Mouse (Mus musculus) T-helper 17 cell (primary cell): Measurements from ENCODE around the gene Ank3.

Experiments
- in situ Hi-C, 2 experiments: fragments of 300-600 bp; cut with MboI, MseI; formaldehyde crosslinking; loops; 1 replicate in 1 of 2; 2 replicates in 1 of 2; pipeline ENCODE4 v1.15.1; 2025; ENCODE audit warnings: high pct_unique_total_duplicates in 2 of 2

The Ank3 gene

GRCm38 (mm10) chr10:69804613-69805012, 406.0 kb downstream of the Ank3 start:
- in situ Hi-C loops = no loop called here

GRCm38 (mm10) chr10:69810785-69811184, 412.2 kb downstream of the Ank3 start:
- in situ Hi-C loops = loop anchor here in 1 of 2 experiments (5.0 kb wide), 1 partner anchor 143 kb away; no protein-coding TSS in a partner anchor

- in situ Hi-C loops = loop anchor here in 1 of 2 experiments (5.0 kb wide), 1 partner anchor 147 kb away; no protein-coding TSS in a partner anchor
These were observed 415.4 kb downstream of the Ank3 start for GRCm38 (mm10) chr10:69813823-69814522.

DNA sequence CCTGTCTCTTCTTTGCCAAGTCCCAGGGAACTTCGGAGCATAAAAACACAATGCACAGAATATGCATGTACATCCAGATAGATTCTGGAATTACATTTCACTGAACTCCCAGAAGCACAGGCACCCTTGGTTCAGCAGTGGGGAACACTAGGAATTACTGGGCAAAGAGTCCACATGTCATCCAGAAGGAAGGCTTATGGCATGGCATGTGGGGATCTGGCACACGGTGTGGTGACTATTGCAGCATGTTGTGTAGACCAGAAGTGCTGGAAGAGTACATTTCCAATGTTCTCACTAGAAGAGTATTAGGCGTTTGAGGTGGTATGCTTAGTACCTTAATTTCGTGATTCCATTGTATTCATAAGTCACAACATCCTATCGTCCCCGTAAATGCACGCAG, 422.7 kb downstream of the Ank3 start:
- in situ Hi-C loops = no loop called here

- in situ Hi-C loops = no loop called here
These were observed 430.2 kb downstream of the Ank3 start for GRCm38 (mm10) chr10:69828770-69829169.

GRCm38 (mm10) chr10:69829236-69829635, 430.7 kb downstream of the Ank3 start:
- in situ Hi-C loops = no loop called here

DNA sequence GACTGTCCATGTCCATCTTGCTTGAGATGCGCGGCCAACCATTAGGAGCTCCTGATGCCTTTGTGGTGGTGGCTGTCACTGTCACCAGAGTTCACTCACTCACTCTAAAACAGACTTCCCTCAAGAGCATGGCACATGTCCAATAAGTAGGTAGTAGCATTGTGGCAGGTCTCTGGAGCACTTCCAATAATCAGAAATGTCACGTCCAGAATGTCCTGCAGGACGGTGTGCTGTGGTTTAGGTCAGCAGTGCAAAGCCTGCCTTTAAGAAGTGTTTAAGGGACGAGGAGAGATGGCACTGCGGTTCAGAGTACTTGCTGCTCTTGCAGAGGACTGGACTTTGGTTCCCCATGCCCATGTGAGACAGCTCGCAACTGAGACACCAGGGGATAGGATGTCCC, 433.0 kb downstream of the Ank3 start:
- in situ Hi-C loops = no loop called here

DNA sequence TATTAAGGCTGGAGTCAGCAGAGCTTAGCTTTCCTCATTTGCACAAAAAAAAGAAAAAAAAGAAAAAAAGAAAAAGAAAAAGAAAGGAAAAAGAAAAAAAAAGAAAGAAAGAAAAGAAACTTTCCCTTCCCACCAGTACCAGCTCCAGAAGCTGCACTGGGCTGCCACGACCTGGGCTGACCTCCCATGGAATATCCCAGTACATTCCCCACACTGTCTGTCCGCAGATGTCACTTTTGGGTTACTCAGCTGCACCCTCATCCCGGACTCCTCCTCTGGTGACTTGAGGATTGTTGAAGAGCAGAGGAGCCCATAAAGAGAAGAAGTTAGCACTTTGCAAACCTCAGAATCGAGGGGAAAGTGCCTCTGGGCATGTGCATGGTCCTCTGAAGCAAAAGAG, 433.7 kb downstream of the Ank3 start:
- in situ Hi-C loops = no loop called here

DNA sequence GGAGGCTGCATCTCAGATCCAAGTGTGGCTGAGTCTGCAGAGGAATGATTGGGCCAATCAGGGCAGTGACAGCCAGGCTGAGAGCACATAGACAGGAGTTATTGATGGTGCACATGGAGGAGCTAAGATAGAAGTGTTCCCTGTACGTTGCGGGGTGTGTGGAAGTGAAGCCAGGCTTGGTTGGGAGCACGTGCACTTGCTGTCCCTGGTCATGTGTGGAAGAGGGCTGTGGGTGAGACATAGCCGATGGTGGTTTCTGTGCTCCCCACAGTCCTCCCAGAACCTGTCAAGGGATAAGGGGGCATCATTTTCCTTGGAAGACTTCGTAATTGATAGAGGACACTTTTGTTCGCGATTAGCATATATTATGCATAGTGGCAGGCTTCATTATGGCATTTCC, 434.2 kb downstream of the Ank3 start:
- in situ Hi-C loops = no loop called here

DNA sequence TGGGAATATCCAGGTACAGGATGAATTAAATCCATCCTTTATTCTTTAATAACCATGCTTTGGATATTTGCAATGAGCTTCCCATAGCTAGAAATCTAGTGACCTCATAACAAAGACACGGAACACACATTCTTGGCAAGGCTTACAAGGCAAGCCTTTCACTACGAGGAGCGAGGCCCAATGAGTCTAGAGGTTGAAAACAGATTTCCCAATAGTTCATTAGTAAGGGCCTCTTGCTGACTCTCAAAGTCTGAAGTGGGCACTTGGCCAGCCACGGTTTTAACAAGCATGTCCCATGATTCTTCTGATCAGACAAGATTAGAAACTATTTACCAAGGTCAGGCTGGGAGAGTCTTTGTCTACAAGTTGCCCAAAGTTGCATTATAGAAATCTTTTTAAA, 436.1 kb downstream of the Ank3 start:
- in situ Hi-C loops = no loop called here

GRCm38 (mm10) chr10:69845749-69846148, 447.2 kb downstream of the Ank3 start:
- in situ Hi-C loops = loop anchor here in 1 of 2 experiments (10.0 kb wide), 2 partner anchors 181 to 471 kb away; no protein-coding TSS in a partner anchor

GRCm38 (mm10) chr10:69852366-69853091, 454.0 kb downstream of the Ank3 start:
- in situ Hi-C loops = no loop called here

- in situ Hi-C loops = no loop called here
These were observed 456.1 kb downstream of the Ank3 start for GRCm38 (mm10) chr10:69854587-69855185.

- in situ Hi-C loops = no loop called here
These were observed 459.4 kb downstream of the Ank3 start for GRCm38 (mm10) chr10:69858011-69858410.

DNA sequence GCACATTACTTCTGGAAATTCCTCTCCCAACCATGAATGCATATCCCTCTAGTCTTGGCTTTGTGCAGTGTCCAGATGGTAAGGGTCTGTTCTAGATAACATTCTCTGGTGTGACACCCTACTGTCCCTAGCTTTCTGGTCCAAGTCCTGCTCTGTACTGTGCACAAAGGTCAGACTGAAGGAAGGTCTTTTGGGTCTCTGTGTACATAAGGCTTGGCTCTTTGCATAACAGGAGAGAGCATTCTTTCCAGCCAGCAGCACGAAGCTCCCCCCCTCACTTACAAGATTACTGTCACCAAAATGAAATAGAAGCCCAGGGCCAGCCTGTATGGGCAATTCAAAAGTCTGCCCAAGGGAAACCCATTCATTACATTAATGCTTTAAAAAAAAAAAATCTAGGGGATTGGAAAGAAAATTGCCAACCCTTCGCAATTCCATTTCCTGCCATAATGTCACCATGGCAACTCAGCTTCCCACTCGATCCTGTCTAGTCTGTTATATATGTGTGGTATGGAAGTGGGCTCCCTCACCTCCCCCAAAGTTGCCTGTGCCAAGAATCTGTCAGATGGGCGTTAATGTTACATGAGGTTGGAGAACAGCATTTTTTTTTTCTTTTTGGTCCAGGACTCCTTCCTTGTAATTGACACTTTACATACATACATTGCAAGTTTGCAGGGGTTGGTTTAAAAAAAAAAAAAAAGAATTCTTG, 460.5 kb downstream of the Ank3 start:
- in situ Hi-C loops = no loop called here

DNA sequence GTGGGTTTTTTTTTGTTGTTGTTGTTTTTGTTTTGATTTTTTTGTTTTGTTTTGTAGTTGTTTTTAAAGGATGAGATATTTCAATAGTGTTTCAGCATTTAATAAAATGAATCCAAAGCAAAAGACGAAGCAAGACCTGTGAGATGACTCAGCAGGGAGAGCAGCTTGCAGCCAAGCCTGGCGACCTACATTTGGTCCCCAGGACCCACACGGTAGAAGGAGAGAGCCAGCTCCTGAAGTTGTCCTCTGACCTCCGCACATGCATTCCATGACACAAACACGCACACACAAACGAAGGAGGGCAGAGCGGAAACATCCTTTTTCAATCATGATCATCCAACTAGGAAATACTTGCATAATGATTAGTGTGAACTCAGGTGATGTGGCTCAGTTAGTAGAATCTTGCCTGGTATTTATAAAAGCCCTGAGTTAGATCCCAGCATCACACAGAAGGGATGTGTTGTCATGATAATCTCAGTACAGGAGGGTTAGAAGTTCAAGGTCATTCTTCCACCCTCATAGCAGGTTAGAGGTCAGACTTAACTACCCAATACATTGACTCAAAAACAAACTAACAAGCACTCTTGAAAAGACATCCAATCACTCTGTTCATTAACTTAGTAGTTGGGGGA, 461.4 kb downstream of the Ank3 start:
- in situ Hi-C loops = loop anchor here in 1 of 2 experiments (10.0 kb wide), 1 partner anchor 425 kb away; no protein-coding TSS in a partner anchor

- in situ Hi-C loops = loop anchor here in 1 of 2 experiments (10.0 kb wide), 1 partner anchor 422 kb away; no protein-coding TSS in a partner anchor
These were observed 464.3 kb downstream of the Ank3 start for GRCm38 (mm10) chr10:69862829-69863228.

- in situ Hi-C loops = no loop called here
These were observed 471.8 kb downstream of the Ank3 start for GRCm38 (mm10) chr10:69870348-69870747.

DNA sequence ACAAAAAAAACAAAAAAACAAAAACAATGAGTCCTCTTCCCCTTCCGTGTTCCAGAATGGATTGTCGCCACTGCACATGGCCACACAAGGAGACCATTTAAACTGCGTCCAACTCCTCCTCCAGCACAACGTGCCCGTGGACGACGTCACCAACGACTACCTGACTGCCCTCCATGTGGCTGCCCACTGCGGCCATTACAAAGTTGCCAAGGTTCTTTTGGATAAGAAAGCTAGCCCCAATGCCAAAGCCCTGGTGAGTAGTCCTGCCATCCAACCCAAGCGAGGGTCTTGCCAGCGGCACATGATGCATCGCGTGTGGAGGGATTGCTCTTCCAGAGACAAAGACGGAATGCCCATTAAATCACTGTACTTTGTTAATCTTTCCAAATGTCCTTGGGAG, 472.4 kb downstream of the Ank3 start:
- in situ Hi-C loops = no loop called here

GRCm38 (mm10) chr10:69872182-69872741, 473.7 kb downstream of the Ank3 start:
- in situ Hi-C loops = no loop called here

DNA sequence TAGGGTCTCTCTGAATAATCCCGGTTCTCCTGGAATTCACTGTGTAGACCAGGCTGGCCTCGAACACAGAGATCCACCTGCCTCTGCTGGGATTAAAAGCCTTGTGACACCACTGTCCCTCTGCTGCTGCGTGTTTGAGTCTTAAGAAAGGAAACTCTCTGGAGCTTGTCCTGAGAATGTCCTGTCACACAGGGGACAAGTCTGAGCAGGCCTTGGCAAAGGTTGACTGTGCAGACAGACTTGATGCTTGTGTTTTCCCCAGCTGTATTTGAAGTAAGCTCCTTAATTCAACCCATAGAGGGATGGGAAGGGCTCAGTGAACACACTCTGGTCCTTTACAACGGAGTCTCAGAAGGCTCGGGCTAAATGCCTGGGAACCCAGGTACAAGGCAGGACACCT, 474.3 kb downstream of the Ank3 start:
- in situ Hi-C loops = no loop called here
